Mouse (Mus musculus) spleen, adult 2 months (tissue): ENCODE results near the gene Spata2.

Experiments used
- CTCF ChIP-seq: fragments of 200-500 bp; IDR thresholded peaks from 2 replicates; pipeline ENCODE4 v1.5.1; 2011; ENCODE audit warnings: mild to moderate bottlenecking, inconsistent platforms; ENCODE audit not compliant: insufficient read depth, insufficient read length, insufficient replicate concordance; ENCODE audit errors: extremely low read depth
- POLR2A ChIP-seq: fragments of 200-500 bp; IDR thresholded peaks from 2 replicates; pipeline ENCODE4 v1.6.1; 2011; ENCODE audit warnings: low read depth, low read length, inconsistent platforms

GRCm38 (mm10) chr2:167431418-167431776 lies 61.3 kb downstream of the Spata2 start:
- TF ChIP-seq CTCF (no peak), POLR2A (no peak)
